Mouse (Mus musculus) G1E (cell line): ENCODE data around the gene Trim63. TPM values are rescaled to one million over a fixed set of nuclear protein-coding genes. Genes with fewer than 3 reads are reported as not detected.

Experiments
- ATAC-seq: 2 replicates; pipeline ENCODE4 v1.8.0; 2016; ENCODE audit warnings: mild to moderate bottlenecking; ENCODE audit not compliant: insufficient number of reproducible peaks, poor library complexity, low FRiP score, severe bottlenecking; ENCODE audit errors: extremely low read depth
- DNase-seq: peaks from one replicate; pipeline ENCODE4 v3.0.0; 2012; ENCODE audit warnings: low spot score
- H3K27me3 ChIP-seq: 2 replicates; pipeline ENCODE4 v1.6.1; 2012; ENCODE audit warnings: mild to moderate bottlenecking, low read length, inconsistent platforms; ENCODE audit not compliant: insufficient read depth
- H3K36me3 ChIP-seq: replicated peaks from 2 replicates; pipeline ENCODE3; 2012; ENCODE audit warnings: mild to moderate bottlenecking, inconsistent platforms
- H3K4me1 ChIP-seq: 2 replicates; pipeline ENCODE4 v1.6.1; 2012; ENCODE audit warnings: low read depth, low read length, inconsistent platforms, mixed read lengths; ENCODE audit not compliant: insufficient read depth
- H3K4me3 ChIP-seq: 2 replicates; pipeline ENCODE4 v1.5.1; 2012; ENCODE audit warnings: low read depth, mild to moderate bottlenecking, inconsistent platforms, low read length, moderate library complexity, mixed read lengths
- H3K9me3 ChIP-seq: replicated peaks from 2 replicates; pipeline ENCODE4 v1.6.1; 2012; ENCODE audit warnings: inconsistent platforms
- CTCF ChIP-seq: IDR thresholded peaks from 2 replicates; pipeline ENCODE4 v1.5.1; 2012; ENCODE audit warnings: low read depth, low read length, inconsistent platforms, mixed read lengths
- GATA1 ChIP-seq: IDR thresholded peaks from 2 replicates; pipeline ENCODE4 v1.6.1; 2012; ENCODE audit warnings: borderline replicate concordance, low read length, inconsistent platforms, mixed read lengths
- GATA2 ChIP-seq: IDR thresholded peaks from 2 replicates; pipeline ENCODE4 v1.6.1; 2012; ENCODE audit warnings: low read depth, low read length, inconsistent platforms, borderline replicate concordance
- POLR2AphosphoS5 ChIP-seq: IDR thresholded peaks from 2 replicates; pipeline ENCODE4 v1.6.1; 2012; ENCODE audit warnings: low read depth, low read length, inconsistent platforms; ENCODE audit not compliant: insufficient replicate concordance
- TAL1 ChIP-seq: conservative IDR thresholded peaks from 2 replicates; pipeline ENCODE4 v1.6.1; 2012; ENCODE audit warnings: low read depth, low read length, inconsistent platforms, mixed read lengths
- polyA plus RNA-seq: library from polyadenylated mRNA; stranded (reverse); fragments of >175 nt; gene quantifications from 2 replicates; pipeline ENCODE4 v1.2.3, GENCODE M21; 2012
- total RNA-seq, 2 experiments: library from RNA; stranded (forward) in 1 of 2; stranded (reverse) in 1 of 2; fragments of 200-1000 nt in 1 of 2; fragments of >200 nt in 1 of 2; fragmentation: Nextera tagmentation in 1 of 2; gene quantifications; 2 replicates each; pipeline ENCODE4 v1.2.3; 2014 to 2017

Gene Trim63
- total and polyA plus RNA-seq, 3 experiments: not detected

GRCm38 (mm10) chr4:134297369-134297768, 17.6 kb upstream of the Trim63 start:
- H3K36me3 ChIP-seq: no peaks in the 10 kb centered on the region
- peaks cover 3% of the 10 kb centered on the region; the same call in 1 of the 2 replicates for H3K9me3 ChIP-seq
- peaks cover 22% of the 10 kb centered on the region for H3K4me1 ChIP-seq
- H3K27me3 ChIP-seq: peaks cover 20% of the 10 kb centered on the region
- H3K4me3 ChIP-seq: no peak overlapping the region
- DNase-seq: no peak
- TF ChIP-seq CTCF (no peak), POLR2AphosphoS5 (no peak), GATA2 (no peak), GATA1 (no peak), TAL1 (no peak)
- ATAC-seq: no peak

DNA sequence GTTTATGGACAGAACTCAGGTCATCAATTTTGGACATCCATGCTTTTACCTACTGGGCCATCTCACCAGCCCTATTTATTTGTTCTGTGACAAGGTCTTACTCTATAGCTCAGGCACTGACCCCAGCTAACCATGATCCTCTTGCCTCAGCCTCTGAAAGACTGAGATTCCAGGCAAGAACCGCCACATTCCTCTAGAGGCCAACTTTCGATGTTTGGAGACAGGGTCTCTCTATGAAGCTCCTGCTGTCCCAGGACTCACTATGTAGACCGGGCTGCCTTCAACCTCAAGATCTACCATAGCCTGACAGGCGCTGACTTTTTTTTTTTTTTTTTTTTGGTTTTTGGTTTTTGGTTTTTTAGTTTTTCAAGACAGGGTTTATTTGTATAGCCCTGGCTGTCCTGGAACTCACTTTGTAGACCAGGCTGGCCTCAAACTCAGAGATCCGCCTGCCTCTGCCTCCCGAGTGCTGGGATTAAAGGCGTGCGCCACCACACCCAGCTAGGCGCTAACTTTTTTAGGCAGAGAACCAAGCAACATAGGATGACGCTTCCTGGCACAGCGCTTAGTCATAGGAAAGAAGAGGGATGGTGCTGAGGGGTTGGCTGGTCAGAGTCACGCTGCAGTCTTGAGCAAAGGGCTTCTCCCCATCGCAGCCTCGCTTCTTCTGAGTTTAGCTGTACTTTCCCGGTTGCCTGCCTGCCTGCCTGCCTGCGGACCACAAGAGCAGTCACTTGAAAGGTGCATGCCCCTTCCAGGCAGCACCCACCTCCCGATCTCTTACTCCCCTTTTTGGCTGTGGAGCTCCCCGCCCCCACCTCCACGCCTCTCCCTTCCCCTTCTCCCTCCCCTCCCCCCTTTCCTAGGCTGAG, 16.1 kb upstream of the Trim63 start:
- Histone ChIP-seq H3K36me3 (no peaks in the 10 kb centered on the region), H3K4me3 (no peak overlapping the region), H3K4me1 (peaks cover 19% of the 10 kb centered on the region), H3K9me3 (peaks cover 3% of the 10 kb centered on the region; the same call in 1 of the 2 replicates), H3K27me3 (peaks cover 8% of the 10 kb centered on the region; the same call in 1 of the 2 replicates)
- no peak for TF ChIP-seq GATA2
- TF ChIP-seq POLR2AphosphoS5: no peak
- TF ChIP-seq GATA1: no peak
- TF ChIP-seq TAL1: no peak
- TF ChIP-seq CTCF: no peak
- ATAC-seq (no peak), DNase-seq (no peak)

GRCm38 (mm10) chr4:134299498-134299810, 15.5 kb upstream of the Trim63 start:
- TF ChIP-seq TAL1 (no peak), GATA1 (no peak), GATA2 (no peak), POLR2AphosphoS5 (no peak), CTCF (no peak)
- peaks cover 19% of the 10 kb centered on the region for H3K4me1 ChIP-seq
- ATAC-seq: no peak
- DNase-seq: no peak
- no peak overlapping the region for H3K4me3 ChIP-seq
- H3K9me3 ChIP-seq: peaks cover 3% of the 10 kb centered on the region; the same call in 1 of the 2 replicates
- no peaks in the 10 kb centered on the region for H3K36me3 ChIP-seq
- H3K27me3 ChIP-seq: peaks cover 5% of the 10 kb centered on the region; the same call in 1 of the 2 replicates

DNA sequence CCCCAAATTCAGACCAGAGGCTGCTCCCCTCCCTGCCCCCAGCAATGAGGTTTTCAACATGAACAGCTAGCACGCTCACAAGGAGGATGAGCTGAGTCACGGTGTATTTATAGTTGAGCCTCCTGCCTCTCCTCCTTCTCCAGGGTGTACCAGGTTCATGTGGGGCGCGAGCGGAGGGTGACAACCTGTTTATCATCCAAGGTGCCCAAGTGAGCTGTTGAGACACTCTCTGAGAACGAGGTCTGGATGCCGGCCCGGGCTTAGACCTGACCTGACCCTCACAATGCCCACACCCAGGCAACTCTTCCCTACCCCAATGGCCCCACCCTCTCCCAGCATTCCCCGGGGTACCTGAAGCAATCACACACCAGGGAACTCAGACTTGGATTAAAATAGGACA, 14.6 kb upstream of the Trim63 start:
- Histone ChIP-seq H3K27me3 (peaks cover 6% of the 10 kb centered on the region), H3K36me3 (no peaks in the 10 kb centered on the region), H3K4me1 (peaks cover 19% of the 10 kb centered on the region), H3K9me3 (peaks cover 3% of the 10 kb centered on the region; the same call in 1 of the 2 replicates), H3K4me3 (peak overlapping the region; percentile 46; the same call in 1 of the 2 replicates)
- DNase-seq: peak; percentile 33
- TF ChIP-seq POLR2AphosphoS5 (no peak), GATA1 (no peak), TAL1 (no peak), GATA2 (no peak), CTCF (no peak)
- peak; percentile 28; the same call in 1 of the 2 replicates for ATAC-seq

- H3K27me3 ChIP-seq: peaks cover 6% of the 10 kb centered on the region
- no peak overlapping the region for H3K4me3 ChIP-seq
- DNase-seq: no peak
- H3K9me3 ChIP-seq: no peaks in the 10 kb centered on the region
- H3K36me3 ChIP-seq: no peaks in the 10 kb centered on the region
- ATAC-seq: no peak
- no peak for TF ChIP-seq CTCF
- TF ChIP-seq GATA2: no peak
- no peak for TF ChIP-seq TAL1
- no peak for TF ChIP-seq POLR2AphosphoS5
- TF ChIP-seq GATA1: no peak
- peaks cover 19% of the 10 kb centered on the region for H3K4me1 ChIP-seq
Measured at GRCm38 (mm10) chr4:134302084-134302483, 12.8 kb upstream of the Trim63 start.

GRCm38 (mm10) chr4:134306963-134307362, 8.0 kb upstream of the Trim63 start:
- no peak overlapping the region for H3K4me3 ChIP-seq

More at GRCm38 (mm10) chr4:134306963-134307362, 8.0 kb upstream of the Trim63 start:
- Histone ChIP-seq H3K36me3 (no peaks in the 10 kb centered on the region), H3K9me3 (no peaks in the 10 kb centered on the region), H3K4me1 (peaks cover 7% of the 10 kb centered on the region), H3K27me3 (peaks cover 38% of the 10 kb centered on the region)
- DNase-seq: no peak
- TF ChIP-seq GATA1 (no peak), POLR2AphosphoS5 (no peak), CTCF (no peak), TAL1 (no peak), GATA2 (no peak)
- no peak for ATAC-seq
